Mouse (Mus musculus): ENCODE measurements around the gene Adarb1. TPM values are rescaled to one million over a fixed set of nuclear protein-coding genes. Genes with fewer than 3 reads are reported as not detected.

Adarb1 gene
- 14.8 TPM for polyA plus RNA-seq (2014; fragmentation: Illumina TruSeq; extraction: RNeasy Lipid Tissue Mini Kit (QIAGEN cat#74804); ENCODE audit: low read depth, low replicate concordance)

DNA sequence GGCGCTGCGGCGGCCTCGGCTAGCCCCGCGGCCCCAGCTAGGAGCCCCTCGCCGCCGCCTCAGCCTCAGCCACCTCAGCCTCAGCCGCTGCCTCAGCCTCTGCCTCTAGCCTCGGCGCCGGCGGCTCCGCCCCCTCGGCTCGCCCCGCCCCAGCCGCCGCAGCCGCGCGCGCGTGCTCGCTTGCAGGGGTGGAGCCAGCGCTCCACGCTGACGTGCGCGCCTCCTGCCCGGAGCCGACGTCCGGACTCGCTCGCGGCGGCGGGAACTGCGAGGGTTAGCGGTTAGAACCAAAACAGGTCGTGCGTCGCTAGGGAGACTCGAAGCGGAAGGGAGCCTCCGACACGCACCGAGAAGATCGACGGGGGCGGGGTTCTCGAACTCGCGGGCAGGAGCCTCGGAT is at the start of gene Adarb1:
Gene Adarb1 (minus strand): TSS at position 133 of the 400 bp plus-strand sequence.

DNA sequence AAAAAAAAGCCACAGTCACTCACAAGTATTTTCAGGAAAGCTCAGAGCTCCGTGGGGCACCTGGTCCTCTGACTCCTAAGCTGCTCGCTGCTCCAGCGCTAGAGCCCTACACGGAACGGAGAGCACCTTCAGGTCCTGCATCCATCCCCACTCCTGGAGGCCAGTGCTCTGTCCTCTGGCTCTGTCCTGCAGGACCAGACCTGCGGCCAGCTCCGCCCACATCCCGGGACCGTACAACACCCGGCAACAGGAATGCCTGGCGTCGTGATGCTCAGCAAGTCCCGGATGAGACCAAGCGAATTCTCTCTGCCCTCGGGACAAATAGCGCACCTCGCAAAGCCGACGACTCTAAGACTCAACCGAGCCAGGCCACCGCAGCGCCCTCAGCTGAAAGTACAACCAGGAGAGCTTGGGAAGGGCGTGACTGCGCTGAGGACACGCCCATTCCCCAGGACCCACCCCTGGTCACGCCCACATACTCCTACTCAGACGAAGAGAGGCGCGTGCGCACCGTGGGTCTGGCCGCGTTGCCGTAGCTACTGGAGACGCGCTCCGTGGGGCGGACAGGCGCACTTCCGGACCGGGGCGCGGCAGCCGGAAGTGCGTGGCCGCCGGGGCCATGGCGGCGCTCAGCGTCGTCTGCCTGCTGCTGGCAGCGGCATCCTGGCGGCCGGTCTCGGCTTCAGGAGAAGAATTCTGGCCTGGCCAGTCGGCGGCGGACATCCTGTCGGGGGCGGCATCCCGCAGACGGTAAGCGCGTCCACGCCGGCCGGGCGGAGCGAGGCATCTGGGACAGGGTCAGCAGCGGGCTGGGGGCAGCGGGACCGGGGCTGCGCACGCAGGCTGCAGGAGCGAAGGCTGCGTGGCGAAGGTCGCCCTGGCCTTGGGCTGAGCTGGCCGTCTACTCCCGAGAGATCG is 159.1 kb downstream of the Adarb1 start, which contains the start of gene Pofut2:
Gene Pofut2 (plus strand): TSS at position 515 of the 918 bp plus-strand sequence.

Other genes with a start within 250 kb of the Adarb1 start
- 44.0 TPM for gene Pofut2, start 159.1 kb downstream of the Adarb1 start, polyA plus RNA-seq (2014; fragmentation: Illumina TruSeq; extraction: RNeasy Lipid Tissue Mini Kit (QIAGEN cat#74804); ENCODE audit: low read depth, low replicate concordance)
- 9.9 TPM for gene Fam207a, start 97.5 kb upstream of the Adarb1 start, polyA plus RNA-seq (2014; fragmentation: Illumina TruSeq; extraction: RNeasy Lipid Tissue Mini Kit (QIAGEN cat#74804); ENCODE audit: low read depth, low replicate concordance)
- gene Itgb2, start 112.0 kb upstream of the Adarb1 start, polyA plus RNA-seq (2014; fragmentation: Illumina TruSeq; extraction: RNeasy Lipid Tissue Mini Kit (QIAGEN cat#74804); ENCODE audit: low read depth, low replicate concordance) = 4.4 TPM
- gene Pttg1ip, start 163.4 kb upstream of the Adarb1 start, polyA plus RNA-seq (2014; fragmentation: Illumina TruSeq; extraction: RNeasy Lipid Tissue Mini Kit (QIAGEN cat#74804); ENCODE audit: low read depth, low replicate concordance) = 132 TPM
- gene Sumo3, start 187.8 kb upstream of the Adarb1 start, polyA plus RNA-seq (2014; fragmentation: Illumina TruSeq; extraction: RNeasy Lipid Tissue Mini Kit (QIAGEN cat#74804); ENCODE audit: low read depth, low replicate concordance) = 87.1 TPM
- not detected for gene Gm49325, start 187.9 kb upstream of the Adarb1 start, polyA plus RNA-seq (2014; fragmentation: Illumina TruSeq; extraction: RNeasy Lipid Tissue Mini Kit (QIAGEN cat#74804); ENCODE audit: low read depth, low replicate concordance)
- 65.2 TPM for gene Ube2g2, start 204.0 kb upstream of the Adarb1 start, polyA plus RNA-seq (2014; fragmentation: Illumina TruSeq; extraction: RNeasy Lipid Tissue Mini Kit (QIAGEN cat#74804); ENCODE audit: low read depth, low replicate concordance)